ENCODE assay signal across 9 mouse cellular contexts in the genomic region with DNA sequence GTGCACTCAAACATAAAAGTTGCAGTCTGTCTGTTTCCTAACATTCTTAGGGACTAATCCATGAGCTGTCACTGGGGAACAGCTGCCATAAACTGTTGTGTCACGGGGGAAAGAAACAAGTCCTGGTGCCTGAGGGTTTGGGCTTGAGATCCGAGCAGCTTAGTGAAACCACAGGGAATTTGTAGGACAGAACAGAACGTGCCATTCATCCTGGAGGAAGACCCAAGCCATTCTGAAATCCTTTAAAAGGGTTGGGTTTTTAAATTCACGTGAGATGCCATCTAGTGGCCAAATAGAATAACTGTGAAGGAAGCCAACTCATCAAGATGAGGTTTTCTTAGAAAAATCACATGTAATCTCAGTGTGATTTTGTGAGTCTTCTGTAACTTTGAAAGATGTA. TPM values are rescaled to one million over a fixed set of nuclear protein-coding genes. Genes with fewer than 3 reads are reported as not detected.
DNase-seq lines count a peak whose midpoint lies in the region; ATAC-seq lines count a peak whose summit lies in the region.
"Had no signal": no experiment of that assay in that cellular context is flagged by ENCODE, and none has a peak within 500 bp of the region (broad histone marks: within the 10 kb centered on the region; RNA-seq: fewer than 3 reads in every experiment).

No protein-coding gene starts in this region.

- no peaks in the 10 kb centered on the region for H3K27me3 ChIP-seq in heart, embryonic 11.5 days (ENCODE audit: control insufficient read depth, insufficient read depth, low read length)
- H3K27me3 ChIP-seq in embryonic facial prominence, embryonic 11.5 days (ENCODE audit: control insufficient read depth, insufficient read depth, low read length): no peaks in the 10 kb centered on the region
- H3K27me3 ChIP-seq: liver, embryonic 15.5 days had no signal

- H3K9ac ChIP-seq in heart, embryonic 11.5 days (ENCODE audit: low read depth, low read length): no peak overlapping the region
- H3K9ac ChIP-seq in embryonic facial prominence, embryonic 11.5 days (replicated peaks; ENCODE audit: low read length): no peak overlapping the region
- H3K9ac ChIP-seq: liver, embryonic 15.5 days had no signal

- no peak overlapping the region for H3K4me3 ChIP-seq in heart, embryonic 11.5 days (ENCODE audit: low read depth, low read length)
- H3K4me3 ChIP-seq in embryonic facial prominence, embryonic 11.5 days (ENCODE audit: low read depth, low read length): no peak overlapping the region
- H3K4me3 ChIP-seq: liver, embryonic 15.5 days had no signal

- H3K9me3 ChIP-seq in heart, embryonic 11.5 days (replicated peaks; ENCODE audit: control insufficient read depth, low read length): no peaks in the 10 kb centered on the region
- no peaks in the 10 kb centered on the region for H3K9me3 ChIP-seq in embryonic facial prominence, embryonic 11.5 days (replicated peaks; ENCODE audit: control insufficient read depth, low read length)
- H3K9me3 ChIP-seq: liver, embryonic 15.5 days had no signal

- peak; percentile 64 for DNase-seq in heart, adult 8-10 months (ENCODE audit: low spot score)
- DNase-seq in 3134 (ENCODE audit: extremely low read depth, insufficient read length, low spot score) (peak; percentile 48), MN1 (ENCODE audit: low spot score) (peak; percentile 37)
- DNase-seq in embryonic facial prominence, embryonic 11.5 days (ENCODE audit: low spot score): peak; percentile 77
- DNase-seq in naive thymus-derived CD4-positive, alpha-beta T cell, adult 2 months (ENCODE audit: low read depth): peak; percentile 63
- DNase-seq in urinary bladder, postnatal 4 days (ENCODE audit: low spot score in 2 of 2): no peak
- DNase-seq in right cerebral cortex, postnatal 14 days: no peak

- H3K27ac ChIP-seq in heart, embryonic 11.5 days (ENCODE audit: low read depth, low read length): no peak overlapping the region
- H3K27ac ChIP-seq in embryonic facial prominence, embryonic 11.5 days (replicated peaks; ENCODE audit: low read depth, low read length): no peak overlapping the region
- H3K27ac ChIP-seq: liver, embryonic 15.5 days had no signal

- 4% methylated on average over 4 of the region's 4 CpGs for WGBS in heart, embryonic 11.5 days (ENCODE audit: insufficient replicate concordance)
- 4% methylated on average over 4 of the region's 4 CpGs for WGBS in embryonic facial prominence, embryonic 11.5 days

- H3K4me1 ChIP-seq in heart, embryonic 11.5 days (ENCODE audit: control insufficient read depth, insufficient read depth, low read length): peaks cover 6% of the 10 kb centered on the region
- no peaks in the 10 kb centered on the region for H3K4me1 ChIP-seq in embryonic facial prominence, embryonic 11.5 days (ENCODE audit: control insufficient read depth, insufficient read depth, low read length)

- H3K4me2 ChIP-seq in heart, embryonic 11.5 days: no peak overlapping the region
- H3K4me2 ChIP-seq in embryonic facial prominence, embryonic 11.5 days (ENCODE audit: low read depth, low read length): no peak overlapping the region
- H3K4me2 ChIP-seq: liver, embryonic 15.5 days had no signal

- no peak for ATAC-seq in heart, embryonic 11.5 days (replicated peaks; ENCODE audit: insufficient number of reproducible peaks, low FRiP score, low TSS enrichment)
- no peak for ATAC-seq in embryonic facial prominence, embryonic 11.5 days (replicated peaks; ENCODE audit: insufficient number of reproducible peaks, low FRiP score, low TSS enrichment, low read depth)

- no peaks in the 10 kb centered on the region for H3K36me3 ChIP-seq in heart, embryonic 11.5 days (ENCODE audit: control insufficient read depth, insufficient read depth, low read length)
- no peaks in the 10 kb centered on the region for H3K36me3 ChIP-seq in embryonic facial prominence, embryonic 11.5 days (replicated peaks; ENCODE audit: control insufficient read depth, insufficient read depth, low read depth, low read length)

RNA-seq across cellular contexts. Expression of gene Epas1, which starts 58.5 kb away (rescaled TPM):
- 100 to 1,000 TPM; 241 to 287 (median 262) TPM for total RNA-seq in heart, adult 8-10 months (2022)
- polyA plus RNA-seq in heart, embryonic 11.5 days (2014; fragmentation: Nextera tagmentation; extraction: Ambion mirVana): 11.5 and 14.8 TPM in 2 replicates
- polyA plus RNA-seq in embryonic facial prominence, embryonic 11.5 days (2014; fragmentation: Nextera tagmentation; extraction: Ambion mirVana): 6.5 and 6.7 TPM in 2 replicates

Comparison
In these comparisons a context has a peak if more than half of its experiments do, and no peak if none do; other contexts are left out.
1. DNase-seq: peak in heart, adult 8-10 months (single experiment), 3134 (single experiment), MN1 (single experiment), embryonic facial prominence, embryonic 11.5 days (single experiment) and naive thymus-derived CD4-positive, alpha-beta T cell, adult 2 months (single experiment); none in urinary bladder, postnatal 4 days (0 of 2) and right cerebral cortex, postnatal 14 days (single experiment).